Mouse (Mus musculus): ENCODE data around the gene Mlph. TPM values are rescaled to one million over a fixed set of nuclear protein-coding genes. Genes with fewer than 3 reads are reported as not detected.

Gene Mlph
- polyA plus RNA-seq, 1 experiment from 2014 or later, result 0.61 TPM

DNA sequence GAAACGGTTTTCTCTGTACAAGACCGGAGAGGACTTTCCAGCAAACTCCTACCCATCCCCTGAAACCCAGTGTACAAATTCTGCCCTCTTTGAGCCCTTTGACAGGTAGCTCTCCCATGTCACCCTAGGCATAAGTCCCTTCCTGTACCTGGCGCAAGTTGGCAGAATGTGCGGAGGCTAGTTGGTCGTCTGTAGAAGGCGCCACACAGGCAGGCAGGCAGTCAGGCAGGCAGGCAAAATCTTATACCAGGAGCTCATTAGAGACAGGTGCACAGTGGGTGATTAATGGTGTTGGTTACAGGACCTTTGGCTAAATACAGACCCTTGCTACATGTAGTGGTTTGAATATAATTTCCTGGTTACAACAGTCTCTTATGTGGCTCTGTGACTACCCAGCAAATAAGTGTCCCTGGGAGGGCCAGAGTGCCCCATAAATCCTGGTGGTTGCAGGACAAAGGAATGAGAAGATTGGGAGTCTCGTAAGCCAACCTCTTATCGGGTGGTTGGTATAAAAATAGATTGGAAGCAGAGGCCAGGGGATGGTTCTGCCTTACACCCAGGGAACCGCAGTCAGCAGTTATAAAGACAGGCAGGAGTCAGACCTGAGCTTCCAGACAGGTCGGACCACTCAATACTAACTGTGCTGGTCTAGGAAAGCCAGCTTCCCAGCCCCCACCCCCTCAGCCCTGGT lies 85.2 kb downstream of the Mlph start:
- Histone ChIP-seq H3K9me3 (no peaks in the 10 kb centered on the region), H3K4me3 (peak overlapping the region; percentile 75; the same call in 1 of the 2 replicates), H3K4me2 (replicated peaks) (peak overlapping the region; percentile 98), H3K36me3 (no peaks in the 10 kb centered on the region), H3K9ac (replicated peaks) (no peak overlapping the region), H3K27ac (replicated peaks) (no peak overlapping the region), H3K4me1 (peaks cover 15% of the 10 kb centered on the region), H3K27me3 (peaks cover 19% of the 10 kb centered on the region)
- WGBS, result 79% methylated on average over 10 of the region's 10 CpGs
- no peak for ATAC-seq (ENCODE audit: low FRiP score, low read depth)

Other genes starting within 250 kb of the Mlph start
- 12.4 and 17.3 TPM in 2 replicates for gene Col6a3, start 71.1 kb upstream of the Mlph start, polyA plus RNA-seq (2016; fragmentation: Nextera tagmentation; extraction: Ambion mirVana)
- not detected in 2 replicates for gene Prlh, start 38.0 kb downstream of the Mlph start, polyA plus RNA-seq (2016; fragmentation: Nextera tagmentation; extraction: Ambion mirVana)
- not detected in 2 replicates for gene Rab17, start 54.6 kb downstream of the Mlph start, polyA plus RNA-seq (2016; fragmentation: Nextera tagmentation; extraction: Ambion mirVana)
- 18.7 and 19.8 TPM in 2 replicates for gene Lrrfip1, start 83.7 kb downstream of the Mlph start, polyA plus RNA-seq (2016; fragmentation: Nextera tagmentation; extraction: Ambion mirVana)
- 0.26 and 0.84 TPM in 2 replicates for gene Rbm44, start 230.0 kb downstream of the Mlph start, polyA plus RNA-seq (2016; fragmentation: Nextera tagmentation; extraction: Ambion mirVana)